19 mouse cellular contexts compared by ENCODE assay signal in the genomic region with DNA sequence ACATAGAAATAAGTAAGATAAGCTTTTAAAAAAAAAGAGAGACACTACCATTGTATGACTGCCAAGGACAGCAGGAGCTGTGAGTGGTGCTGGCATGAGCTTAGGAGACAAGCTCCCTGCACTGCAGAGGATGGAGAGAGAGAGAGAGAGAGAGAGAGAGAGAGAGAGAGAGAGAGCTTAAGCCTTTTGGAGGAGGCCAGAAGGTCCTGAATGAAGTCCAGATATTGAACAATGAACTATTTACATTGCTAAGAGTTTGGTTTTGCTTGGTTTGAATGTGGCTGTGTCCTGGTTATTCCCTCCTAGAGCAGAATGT. TPM values are rescaled to one million over a fixed set of nuclear protein-coding genes. Genes with fewer than 3 reads are reported as not detected.
DNase-seq lines count a peak whose midpoint lies in the region; ATAC-seq and TF ChIP-seq lines count a peak whose summit lies in the region.
"Had no signal": no experiment of that assay in that cellular context is flagged by ENCODE, and none has a peak within 500 bp of the region (broad histone marks: within the 10 kb centered on the region; RNA-seq: fewer than 3 reads in every experiment).

No protein-coding gene starts in this region.

- no peaks in the 10 kb centered on the region for H3K36me3 ChIP-seq in intestine, postnatal 0 days (ENCODE audit: control insufficient read depth, insufficient read depth)
- H3K36me3 ChIP-seq in intestine, embryonic 15.5 days = no peaks in the 10 kb centered on the region
- no peaks in the 10 kb centered on the region; the same call in 1 of the 2 replicates for H3K36me3 ChIP-seq in liver, embryonic 15.5 days (replicated peaks)
- H3K36me3 ChIP-seq in liver, embryonic 11.5 days (ENCODE audit: control insufficient read depth, insufficient read depth, low read length) = no peaks in the 10 kb centered on the region; the same call in 1 of the 2 replicates
- H3K36me3 ChIP-seq: embryonic facial prominence, embryonic 10.5 days had no signal

- DNase-seq in cerebellum, adult 2 months = peak in 1 of 2 experiments; percentile 15
- DNase-seq in liver, embryonic 11.5 days (ENCODE audit: low spot score) = no peak
- DNase-seq in brain, adult 2 months (ENCODE audit: low read depth, low spot score) = peak; percentile 66
- DNase-seq in left cerebral cortex, postnatal 4 days = no peak
- DNase-seq: B cell, adult 2 months; cerebellum, adult 18-20 months; cerebellum, postnatal 10 days; forebrain, postnatal 0 days; gastrocnemius, postnatal 36 days; heart, postnatal 14 days had no signal

- H3K27me3 ChIP-seq in cerebellum, adult 2 months (ENCODE audit: control insufficient read depth, insufficient read depth, low read length) = no peaks in the 10 kb centered on the region
- H3K27me3 ChIP-seq in intestine, postnatal 0 days (replicated peaks; ENCODE audit: control insufficient read depth, insufficient read depth, low read length) = no peaks in the 10 kb centered on the region
- no peaks in the 10 kb centered on the region for H3K27me3 ChIP-seq in intestine, embryonic 15.5 days (replicated peaks)
- H3K27me3 ChIP-seq in liver, embryonic 15.5 days = no peaks in the 10 kb centered on the region
- no peaks in the 10 kb centered on the region for H3K27me3 ChIP-seq in liver, embryonic 11.5 days (replicated peaks; ENCODE audit: control insufficient read depth, insufficient read depth, low read length)
- H3K27me3 ChIP-seq: forebrain, embryonic 13.5 days had no signal

- H3K9me3 ChIP-seq in intestine, postnatal 0 days (ENCODE audit: control insufficient read depth) = no peaks in the 10 kb centered on the region
- H3K9me3 ChIP-seq in intestine, embryonic 15.5 days = no peaks in the 10 kb centered on the region
- no peaks in the 10 kb centered on the region for H3K9me3 ChIP-seq in liver, embryonic 15.5 days (replicated peaks)
- H3K9me3 ChIP-seq in liver, embryonic 11.5 days (ENCODE audit: control insufficient read depth, low read length) = no peaks in the 10 kb centered on the region
- H3K9me3 ChIP-seq: forebrain, embryonic 13.5 days; G1E had no signal

- 0 out of 2 replicates have a peak overlapping the region, but pooled peaks have one; percentile 17 for H3K4me2 ChIP-seq in intestine, postnatal 0 days (replicated peaks; ENCODE audit: low read depth)
- H3K4me2 ChIP-seq in intestine, embryonic 15.5 days (replicated peaks) = no peak overlapping the region
- no peak overlapping the region for H3K4me2 ChIP-seq in liver, embryonic 15.5 days
- H3K4me2 ChIP-seq in liver, embryonic 11.5 days = no peak overlapping the region
- H3K4me2 ChIP-seq: forebrain, embryonic 13.5 days; hindbrain, embryonic 14.5 days had no signal

- H3K9ac ChIP-seq in intestine, postnatal 0 days (ENCODE audit: low read depth, low read length) = no peak overlapping the region
- no peak overlapping the region for H3K9ac ChIP-seq in intestine, embryonic 15.5 days
- no peak overlapping the region for H3K9ac ChIP-seq in liver, embryonic 15.5 days
- H3K9ac ChIP-seq in liver, embryonic 11.5 days (ENCODE audit: low read depth, low read length) = no peak overlapping the region
- H3K9ac ChIP-seq: forebrain, embryonic 13.5 days; forebrain, postnatal 0 days; hindbrain, embryonic 14.5 days had no signal

- TF ChIP-seq CTCF in cerebellum, adult 2 months (IDR thresholded peaks at IDR 0.05; ENCODE audit: borderline replicate concordance, insufficient read depth, low read depth, low read length) = no peak
- TF ChIP-seq CTCF in intestine, postnatal 0 days (IDR thresholded peaks at IDR 0.05; ENCODE audit: low read depth) = no peak

- H3K4me1 ChIP-seq in cerebellum, adult 2 months (ENCODE audit: control insufficient read depth, insufficient read depth, low read length) = peaks cover 3% of the 10 kb centered on the region; the same call in 1 of the 2 replicates
- H3K4me1 ChIP-seq in intestine, postnatal 0 days (replicated peaks; ENCODE audit: control insufficient read depth, insufficient read depth, low read length) = 0 out of 2 replicates have a peak, but pooled peaks cover 4% of the 10 kb centered on the region
- no peaks in the 10 kb centered on the region for H3K4me1 ChIP-seq in intestine, embryonic 15.5 days (replicated peaks)
- peaks cover 63% of the 10 kb centered on the region for H3K4me1 ChIP-seq in liver, embryonic 15.5 days (replicated peaks)
- peaks cover 17% of the 10 kb centered on the region for H3K4me1 ChIP-seq in liver, embryonic 11.5 days (replicated peaks; ENCODE audit: control insufficient read depth, insufficient read depth, low read length)
- H3K4me1 ChIP-seq: embryonic facial prominence, embryonic 10.5 days; forebrain, embryonic 13.5 days had no signal

- TF ChIP-seq POLR2A in cerebellum, adult 2 months (IDR thresholded peaks at IDR 0.05; ENCODE audit: borderline replicate concordance, insufficient read depth, low read length) = no peak

- ATAC-seq in cerebellum, adult (ENCODE audit: insufficient number of reproducible peaks, low FRiP score, low TSS enrichment) = no peak
- ATAC-seq in intestine, postnatal 0 days = no peak
- ATAC-seq in intestine, embryonic 15.5 days = no peak
- no peak for ATAC-seq in liver, embryonic 15.5 days (ENCODE audit: insufficient read depth)
- ATAC-seq in liver, embryonic 11.5 days (replicated peaks; ENCODE audit: low FRiP score) = no peak
- ATAC-seq: CD4-positive, CD25-positive, alpha-beta regulatory T cell, adult 4 months; forebrain, embryonic 13.5 days; forebrain, postnatal 0 days had no signal

- intact Hi-C loops in left cerebral cortex, postnatal 4 days (cut with DNase I) = no loop called here

- 0 out of 2 replicates have a peak overlapping the region, but pooled peaks have one; percentile 0 for H3K27ac ChIP-seq in cerebellum, adult 2 months (ENCODE audit: insufficient read depth, low read length)
- no peak overlapping the region for H3K27ac ChIP-seq in intestine, postnatal 0 days (ENCODE audit: low read depth, low read length)
- no peak overlapping the region for H3K27ac ChIP-seq in intestine, embryonic 15.5 days
- H3K27ac ChIP-seq in liver, embryonic 15.5 days (replicated peaks) = 0 out of 2 replicates have a peak overlapping the region, but pooled peaks have one; percentile 11
- no peak overlapping the region for H3K27ac ChIP-seq in liver, embryonic 11.5 days (ENCODE audit: low read depth, low read length)
- H3K27ac ChIP-seq: embryonic facial prominence, embryonic 10.5 days; forebrain, embryonic 13.5 days; hindbrain, embryonic 14.5 days had no signal

- no peak overlapping the region for H3K4me3 ChIP-seq in cerebellum, adult 2 months (replicated peaks; ENCODE audit: insufficient read depth, low read depth, low read length)
- no peak overlapping the region for H3K4me3 ChIP-seq in intestine, postnatal 0 days (ENCODE audit: low read depth, low read length)
- H3K4me3 ChIP-seq in intestine, embryonic 15.5 days (replicated peaks) = no peak overlapping the region
- no peak overlapping the region for H3K4me3 ChIP-seq in liver, embryonic 15.5 days (replicated peaks)
- H3K4me3 ChIP-seq in liver, embryonic 11.5 days (ENCODE audit: low read depth, low read length) = no peak overlapping the region
- H3K4me3 ChIP-seq: embryonic facial prominence, embryonic 10.5 days; forebrain, embryonic 13.5 days had no signal

RNA-seq across cellular contexts. Expression of gene Nipa1, which starts 8.8 kb away (rescaled TPM):
- 28.8 and 30.7 TPM in 2 replicates for polyA plus RNA-seq in cerebellum, adult 2 months (2012; rRNA removed)
- polyA plus RNA-seq in intestine, postnatal 0 days (2015; fragmentation: Nextera tagmentation; extraction: Ambion mirVana) = 3.7 and 4.0 TPM in 2 replicates
- 6.2 and 6.4 TPM in 2 replicates for polyA plus RNA-seq in intestine, embryonic 15.5 days (2015; fragmentation: Nextera tagmentation; extraction: Ambion mirVana)
- 13.6 and 15.4 TPM in 2 replicates for polyA plus RNA-seq in liver, embryonic 15.5 days (2015; fragmentation: Nextera tagmentation; extraction: Ambion mirVana)
- polyA plus RNA-seq in liver, embryonic 11.5 days (2014; fragmentation: Nextera tagmentation; extraction: Ambion mirVana) = 14.5 and 16.2 TPM in 2 replicates
- 10 to 100 TPM; 65.4 to 66.1 TPM for total RNA-seq in left cerebral cortex, postnatal 4 days (2021)
- polyA plus RNA-seq: CD4-positive, CD25-positive, alpha-beta regulatory T cell, adult 4 months had no signal

RNA-seq across cellular contexts. Expression of gene Herc2, which starts 39.0 kb away (rescaled TPM):
- polyA plus RNA-seq in cerebellum, adult 2 months (2012; rRNA removed) = 55.4 and 66.0 TPM in 2 replicates
- polyA plus RNA-seq in intestine, postnatal 0 days (2015; fragmentation: Nextera tagmentation; extraction: Ambion mirVana) = 12.3 and 14.5 TPM in 2 replicates
- polyA plus RNA-seq in intestine, embryonic 15.5 days (2015; fragmentation: Nextera tagmentation; extraction: Ambion mirVana) = 17.6 and 23.4 TPM in 2 replicates
- polyA plus RNA-seq in liver, embryonic 15.5 days (2015; fragmentation: Nextera tagmentation; extraction: Ambion mirVana) = 14.2 and 15.5 TPM in 2 replicates
- 18.5 and 19.9 TPM in 2 replicates for polyA plus RNA-seq in liver, embryonic 11.5 days (2014; fragmentation: Nextera tagmentation; extraction: Ambion mirVana)
- 100 to 1,000 TPM; 130 to 131 TPM for total RNA-seq in left cerebral cortex, postnatal 4 days (2021)

RNA-seq across cellular contexts. Expression of gene Nipa2, which starts 48.7 kb away (rescaled TPM):
- polyA plus RNA-seq in cerebellum, adult 2 months (2012; rRNA removed) = 19.5 and 20.5 TPM in 2 replicates
- 124 and 142 TPM in 2 replicates for polyA plus RNA-seq in intestine, postnatal 0 days (2015; fragmentation: Nextera tagmentation; extraction: Ambion mirVana)
- 56.6 and 63.9 TPM in 2 replicates for polyA plus RNA-seq in intestine, embryonic 15.5 days (2015; fragmentation: Nextera tagmentation; extraction: Ambion mirVana)
- polyA plus RNA-seq in liver, embryonic 15.5 days (2015; fragmentation: Nextera tagmentation; extraction: Ambion mirVana) = 21.0 and 23.6 TPM in 2 replicates
- polyA plus RNA-seq in liver, embryonic 11.5 days (2014; fragmentation: Nextera tagmentation; extraction: Ambion mirVana) = 42.2 and 44.6 TPM in 2 replicates
- 10 to 100 TPM; 43.1 to 52.5 TPM for total RNA-seq in left cerebral cortex, postnatal 4 days (2021)

Comparison
In these comparisons a context has a peak if more than half of its experiments do, and no peak if none do; other contexts are left out.
1. H3K27ac ChIP-seq: peak in cerebellum, adult 2 months (single experiment) and liver, embryonic 15.5 days (single experiment); none in intestine, postnatal 0 days (single experiment), intestine, embryonic 15.5 days (single experiment) and liver, embryonic 11.5 days (single experiment).